Mouse (Mus musculus) CH12.LX (cell line): ENCODE results near the gene Chst8. TPM values are rescaled to one million over a fixed set of nuclear protein-coding genes. Genes with fewer than 3 reads are reported as not detected.
A peak's percentile ranks its signal among the peaks of the same experiment; 100 is the strongest.

ENCODE experiments used
- DNase-seq: peaks from one replicate; pipeline ENCODE4 v3.0.0-alpha.2; 2013; ENCODE audit errors: extremely low read depth
- H3K27ac ChIP-seq: 2 replicates; pipeline ENCODE4 v1.5.1; 2012; ENCODE audit warnings: low read depth, mild to moderate bottlenecking, control low read depth, moderate library complexity; ENCODE audit not compliant: insufficient read depth
- H3K27me3 ChIP-seq: replicated peaks from 2 replicates; pipeline ENCODE3; 2012; ENCODE audit warnings: inconsistent platforms
- H3K36me3 ChIP-seq, 2 experiments: replicated peaks in 1 of 2; 2 replicates each; pipeline versions ENCODE3 to v1.6.1; 2012; ENCODE audit warnings: inconsistent platforms in 1 of 2, low read length in 1 of 2, mild to moderate bottlenecking in 1 of 2, mixed read lengths in 1 of 2, moderate library complexity in 1 of 2; ENCODE audit not compliant: control insufficient read depth in 1 of 2, insufficient read depth in 1 of 2
- H3K4me1 ChIP-seq, 2 experiments: 2 replicates each; pipeline ENCODE4 v1.6.1; 2012; ENCODE audit warnings: inconsistent platforms in 1 of 2, moderate library complexity in 1 of 2; ENCODE audit not compliant: insufficient read depth in 2 of 2, control insufficient read depth in 1 of 2
- H3K4me2 ChIP-seq: 2 replicates; pipeline ENCODE4 v1.6.1; 2012; ENCODE audit warnings: low read depth, mild to moderate bottlenecking, control low read depth; ENCODE audit not compliant: poor library complexity, insufficient read depth, severe bottlenecking
- H3K4me3 ChIP-seq, 3 experiments: fragments of 150-350 bp in 1 of 3; sonication (generic) in 1 of 3; replicated peaks in 1 of 3; 2 replicates each; pipeline versions ENCODE3 to v1.5.1; 2011 to 2012; ENCODE audit warnings: low read depth in 2 of 3, low read length in 2 of 3, mild to moderate bottlenecking in 2 of 3, moderate library complexity in 2 of 3, control low read depth in 1 of 3, improper control_type of control experiment in 1 of 3, inconsistent platforms in 1 of 3, mixed read lengths in 1 of 3; ENCODE audit not compliant: poor library complexity in 1 of 3
- H3K79me2 ChIP-seq: replicated peaks from 2 replicates; pipeline ENCODE4 v1.6.1; 2012; ENCODE audit warnings: mild to moderate bottlenecking, moderate library complexity; ENCODE audit not compliant: control insufficient read depth, poor library complexity, insufficient read depth, severe bottlenecking; ENCODE audit errors: extremely low read depth
- H3K9ac ChIP-seq: 2 replicates; pipeline ENCODE4 v1.6.1; 2012; ENCODE audit warnings: low read depth, mild to moderate bottlenecking, control low read depth, moderate library complexity; ENCODE audit not compliant: insufficient read depth
- H3K9me3 ChIP-seq: replicated peaks from 2 replicates; pipeline ENCODE3; 2012; ENCODE audit warnings: low read length, inconsistent platforms, mixed read lengths
- BHLHE40 ChIP-seq: IDR thresholded peaks from 2 replicates; pipeline ENCODE4 v1.6.1; 2011; ENCODE audit warnings: mild to moderate bottlenecking, low read depth, low read length, improper control_type of control experiment
- CTCF ChIP-seq, 2 experiments: IDR thresholded peaks in 1 of 2; conservative IDR thresholded peaks in 1 of 2; 2 replicates each; pipeline ENCODE4 v1.5.1; 2011 to 2012; ENCODE audit warnings: low read depth in 2 of 2, low read length in 2 of 2, improper control_type of control experiment in 1 of 2, inconsistent platforms in 1 of 2, mild to moderate bottlenecking in 1 of 2, moderate library complexity in 1 of 2
- ETS1 ChIP-seq: conservative IDR thresholded peaks from 2 replicates; pipeline ENCODE4 v1.6.1; 2012; ENCODE audit warnings: low read depth, mild to moderate bottlenecking, inconsistent platforms, low read length, improper control_type of control experiment, moderate library complexity
- GABPA ChIP-seq: IDR thresholded peaks from 2 replicates; pipeline ENCODE4 v1.6.1; 2012; ENCODE audit warnings: low read depth, low read length, improper control_type of control experiment, inconsistent platforms; ENCODE audit not compliant: insufficient replicate concordance
- JUN ChIP-seq: IDR thresholded peaks from 2 replicates; pipeline ENCODE4 v1.6.1; 2011; ENCODE audit warnings: low read depth, mild to moderate bottlenecking, low read length, improper control_type of control experiment, moderate library complexity; ENCODE audit not compliant: insufficient read depth
- JUND ChIP-seq: conservative IDR thresholded peaks from 2 replicates; pipeline ENCODE4 v1.6.1; 2011; ENCODE audit warnings: low read depth, low read length, improper control_type of control experiment
- KAT2A ChIP-seq: IDR thresholded peaks from 2 replicates; pipeline ENCODE4 v1.6.1; 2012; ENCODE audit warnings: low read length, improper control_type of control experiment, inconsistent platforms; ENCODE audit not compliant: insufficient replicate concordance
- MAFK ChIP-seq: IDR thresholded peaks from 2 replicates; pipeline ENCODE4 v1.6.1; 2011; ENCODE audit warnings: low read length, improper control_type of control experiment; ENCODE audit not compliant: insufficient replicate concordance
- MAZ ChIP-seq: IDR thresholded peaks from 2 replicates; pipeline ENCODE4 v1.6.1; 2012; ENCODE audit warnings: low read depth, mild to moderate bottlenecking, inconsistent platforms, low read length, improper control_type of control experiment, moderate library complexity
- MEF2A ChIP-seq: IDR thresholded peaks from 2 replicates; pipeline ENCODE4 v1.6.1; 2014; ENCODE audit warnings: low read depth, mild to moderate bottlenecking, inconsistent platforms, low read length, improper control_type of control experiment, borderline replicate concordance
- MXI1 ChIP-seq: IDR thresholded peaks from 2 replicates; pipeline ENCODE4 v1.6.1; 2011; ENCODE audit warnings: mild to moderate bottlenecking, low read depth, low read length, improper control_type of control experiment
- NELFE ChIP-seq: IDR thresholded peaks from 2 replicates; pipeline ENCODE4 v1.6.1; 2011; ENCODE audit warnings: low read depth, low read length, improper control_type of control experiment
- NRF1 ChIP-seq: IDR thresholded peaks from 2 replicates; pipeline ENCODE4 v1.6.1; 2014; ENCODE audit warnings: low read depth, mild to moderate bottlenecking, inconsistent platforms, low read length, improper control_type of control experiment, moderate library complexity
- POLR2A ChIP-seq: IDR thresholded peaks from 2 replicates; pipeline ENCODE4 v1.6.1; 2011; ENCODE audit warnings: low read depth, mild to moderate bottlenecking, improper control_type of control experiment, low read length
- RAD21 ChIP-seq: IDR thresholded peaks from 2 replicates; pipeline ENCODE4 v1.6.1; 2011; ENCODE audit warnings: low read depth, mild to moderate bottlenecking, low read length, improper control_type of control experiment, moderate library complexity
- SIN3A ChIP-seq: IDR thresholded peaks from 2 replicates; pipeline ENCODE4 v1.6.1; 2012; ENCODE audit warnings: low read length, improper control_type of control experiment, inconsistent platforms
- SMC3 ChIP-seq: IDR thresholded peaks from 2 replicates; pipeline ENCODE4 v1.6.1; 2011; ENCODE audit warnings: low read depth, low read length, improper control_type of control experiment
- TBP ChIP-seq: conservative IDR thresholded peaks from 2 replicates; pipeline ENCODE4 v1.6.1; 2011; ENCODE audit warnings: low read depth, low read length, improper control_type of control experiment
- USF1 ChIP-seq: IDR thresholded peaks from 2 replicates; pipeline ENCODE4 v1.6.1; 2014; ENCODE audit warnings: low read depth, mild to moderate bottlenecking, inconsistent platforms, low read length, improper control_type of control experiment
- USF2 ChIP-seq: conservative IDR thresholded peaks from 2 replicates; pipeline ENCODE4 v1.6.1; 2011; ENCODE audit warnings: low read depth, low read length, improper control_type of control experiment
- ZMIZ1 ChIP-seq: IDR thresholded peaks from 2 replicates; pipeline ENCODE4 v1.6.1; 2012; ENCODE audit warnings: low read depth, mild to moderate bottlenecking, inconsistent platforms, low read length, improper control_type of control experiment
- dilution Hi-C: fragments of 300-500 bp; cut with MboI; formaldehyde crosslinking; loops from 2 replicates; pipeline ENCODE4 v1.14.3; 2020; ENCODE audit warnings: low sequenced_read_pairs; ENCODE audit not compliant: extremely low pct_unique_long_range_greater_than_20kb, extremely low pct_ligation_motif_present
- in situ Hi-C: fragments of 300-500 bp; cut with MboI; formaldehyde crosslinking; loops from 3 replicates; pipeline ENCODE4 v1.14.3; 2019; ENCODE audit warnings: low sequenced_read_pairs, low pct_ligation_motif_present, low pct_unique_long_range_greater_than_20kb, mixed read lengths
- polyA plus RNA-seq: library from polyadenylated mRNA; unstranded; fragments of >175 nt; gene quantifications from 2 replicates; pipeline ENCODE4 v1.2.1, GENCODE M21; 2012; ENCODE audit warnings: low read depth; ENCODE audit not compliant: insufficient read length
- total RNA-seq, 2 experiments: library from RNA; depleted of rRNA; stranded (reverse); fragments of 300-350 nt in 1 of 2; fragments of >200 nt in 1 of 2; gene quantifications; 2 replicates each; pipeline ENCODE4 v1.2.3; 2012 to 2014

Gene Chst8
- total and polyA plus RNA-seq, 3 experiments: 0.13 to 0.27 (median 0.16) TPM

GRCm38 (mm10) chr7:34655086-34655839, 157.2 kb downstream of the Chst8 start (continued):
- peak; percentile 31; the same call in 1 of the 2 replicates for TF ChIP-seq MEF2A
- no peak for TF ChIP-seq MAFK
- TF ChIP-seq SMC3: peak; percentile 84
- 0 out of 2 replicates have a peak, but pooled peaks have one; percentile 16 for TF ChIP-seq NRF1
- TF ChIP-seq JUN: no peak
- no peak; the same call in 1 of the 2 replicates for TF ChIP-seq SIN3A
- TF ChIP-seq MXI1: no peak; the same call in 1 of the 2 replicates
- peak; percentile 27; the same call in 1 of the 2 replicates for TF ChIP-seq ZMIZ1
- TF ChIP-seq ETS1: no peak; the same call in 1 of the 2 replicates
- peak; percentile 67 for TF ChIP-seq BHLHE40
- no peak for TF ChIP-seq GABPA
- peak; percentile 63 for TF ChIP-seq RAD21
- peak; percentile 89; the same call in 1 of the 2 replicates for TF ChIP-seq MAZ
- no peak for TF ChIP-seq JUND
- no peak for TF ChIP-seq USF1
- TF ChIP-seq KAT2A: no peak
- TF ChIP-seq USF2: no peak
- no peak for TF ChIP-seq TBP
- TF ChIP-seq POLR2A: peak; percentile 66
- TF ChIP-seq CTCF (conservative IDR thresholded peaks at IDR 0.05 in 1 of 2, IDR thresholded peaks at IDR 0.05 in 1 of 2; ENCODE audit: low read depth in 2 of 2, low read length in 2 of 2): peak in 1 of 2 experiments; percentile 91; a peak in 2 of 4 replicates
- TF ChIP-seq, all 38 proteins: peak for 17

DNA sequence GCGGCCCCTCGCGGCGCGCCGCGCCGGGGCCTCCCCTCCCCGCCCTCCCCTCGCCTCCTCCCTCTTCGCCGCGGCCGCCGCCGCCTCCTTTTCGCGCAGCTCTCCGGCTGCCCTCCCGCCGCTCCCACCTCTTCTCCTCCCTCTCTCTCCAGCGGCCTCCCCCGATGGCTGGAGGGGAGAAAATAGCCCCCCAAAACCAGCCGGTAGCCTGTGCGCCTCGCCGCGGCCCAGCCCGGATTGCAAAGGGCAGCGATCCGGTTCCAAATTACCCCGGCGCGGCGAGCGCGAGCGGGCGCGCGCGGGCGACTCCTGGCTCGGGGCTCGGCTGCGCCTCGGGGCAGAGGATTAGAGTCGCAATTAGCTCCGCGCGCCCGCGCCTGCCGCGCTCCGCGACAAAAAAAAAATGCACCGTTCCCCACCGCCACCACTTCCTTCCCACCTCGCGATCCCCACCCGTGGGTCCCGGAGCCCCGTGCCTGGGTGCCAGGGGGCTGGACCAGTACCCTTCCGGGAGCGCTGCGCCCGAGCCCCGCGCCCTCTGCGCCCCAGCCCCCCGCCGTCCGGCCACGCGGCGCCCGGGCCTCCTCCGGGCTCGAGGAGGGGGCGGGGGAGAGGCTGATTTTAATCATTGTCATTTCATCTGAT, 157.9 kb downstream of the Chst8 start:
- peak; percentile 65 for TF ChIP-seq MXI1
- 0 out of 2 replicates have a peak, but pooled peaks have one; percentile 20 for TF ChIP-seq NELFE
- no peak for TF ChIP-seq JUN
- peak; percentile 14; the same call in 1 of the 2 replicates for TF ChIP-seq SIN3A
- Histone ChIP-seq H3K27ac (peak overlapping the region; percentile 70; the same call in 1 of the 2 replicates), H3K9me3 (peaks cover 6% of the 10 kb centered on the region), H3K4me2 (peak overlapping the region; percentile 53; the same call in 1 of the 2 replicates), H3K4me3 (peak overlapping the region; percentile 53 to 75 (median 73)), H3K4me1 (peaks cover 10 to 31% of the 10 kb centered on the region in 2 experiments), H3K79me2 (no peaks in the 10 kb centered on the region), H3K36me3 (peaks cover 4 to 13% of the 10 kb centered on the region in 2 experiments), H3K9ac (peak overlapping the region; percentile 94), H3K27me3 (no peaks in the 10 kb centered on the region)
- in situ Hi-C loops (loop anchor here (25.0 kb wide), 2 partner anchors 142 to 392 kb away; partner anchors contain the start of gene Gm6096), dilution Hi-C loops (no loop called here)
- no peak for DNase-seq
